Mouse (Mus musculus) bone marrow macrophage, adult 2 months (primary cell): ENCODE results near the gene Pdss2. TPM values are rescaled to one million over a fixed set of nuclear protein-coding genes. Genes with fewer than 3 reads are reported as not detected.

Experiments used
- H3K27ac ChIP-seq: 2 replicates; pipeline ENCODE4 v1.5.1; 2012; ENCODE audit warnings: low read depth, low read length; ENCODE audit not compliant: insufficient read depth
- H3K4me1 ChIP-seq: 2 replicates; pipeline ENCODE4 v1.6.1; 2012; ENCODE audit warnings: low read length; ENCODE audit not compliant: control insufficient read depth, insufficient read depth
- H3K4me3 ChIP-seq: 2 replicates; pipeline ENCODE4 v1.5.1; 2012; ENCODE audit warnings: mild to moderate bottlenecking, low read length, moderate library complexity; ENCODE audit not compliant: insufficient read depth
- CTCF ChIP-seq: IDR thresholded peaks from 2 replicates; pipeline ENCODE4 v1.5.1; 2012; ENCODE audit warnings: low read depth, mild to moderate bottlenecking, low read length, moderate library complexity
- POLR2A ChIP-seq: IDR thresholded peaks from 2 replicates; pipeline ENCODE4 v1.6.1; 2012; ENCODE audit warnings: mild to moderate bottlenecking, low read depth, low read length, borderline replicate concordance
- polyA plus RNA-seq: library from polyadenylated mRNA; stranded (reverse); fragments of >200 nt; gene quantifications from 2 replicates; pipeline ENCODE4 v1.2.4, GENCODE M21; 2012; ENCODE audit not compliant: missing spikeins, insufficient read depth, insufficient read length

The Pdss2 gene
- polyA plus RNA-seq, 1 experiment, result 5.9 TPM

DNA sequence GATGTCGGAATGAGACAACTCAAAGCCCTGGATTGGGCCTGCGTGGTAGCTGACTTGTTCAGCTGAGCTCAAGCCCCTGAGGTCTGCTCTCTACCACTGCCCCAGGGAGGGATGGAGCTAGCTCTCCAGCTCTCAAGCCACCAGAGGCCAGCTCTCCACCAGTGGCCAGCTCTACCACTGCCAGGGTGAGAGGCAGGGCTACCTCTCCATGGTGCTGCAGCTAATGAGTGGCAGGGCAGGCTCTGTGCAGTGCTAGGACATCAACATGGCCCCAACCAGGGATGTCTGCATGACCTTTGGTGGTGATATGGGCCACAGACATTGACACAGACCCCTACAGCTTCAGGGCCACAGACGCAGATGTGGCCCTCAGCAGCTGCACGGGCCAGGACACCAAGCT is 144.6 kb downstream of the Pdss2 start:
- Histone ChIP-seq H3K4me1 (no peaks in the 10 kb centered on the region), H3K4me3 (no peak overlapping the region), H3K27ac (no peak overlapping the region)
- no peak for TF ChIP-seq POLR2A
- TF ChIP-seq CTCF, result no peak

DNA sequence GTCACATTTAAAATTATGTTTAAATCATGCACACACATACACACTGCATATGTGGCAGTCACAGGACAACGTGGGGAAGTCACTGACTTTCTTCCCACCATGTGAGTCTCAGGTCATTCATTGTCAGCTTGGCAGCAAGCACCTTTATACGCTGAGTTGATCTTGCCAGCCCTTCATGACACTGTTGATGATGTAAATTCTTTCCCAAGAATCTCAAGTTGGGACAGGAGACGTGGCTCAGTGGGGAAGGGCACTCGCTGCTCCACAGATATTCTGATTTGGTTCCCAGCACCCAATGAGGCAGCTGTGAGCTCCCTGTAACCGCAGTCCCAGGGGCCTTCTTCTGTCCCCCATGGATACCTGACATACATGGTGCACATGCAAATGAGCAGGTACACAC is 147.3 kb downstream of the Pdss2 start:
- Histone ChIP-seq H3K27ac (no peak overlapping the region), H3K4me1 (no peaks in the 10 kb centered on the region), H3K4me3 (no peak overlapping the region)
- TF ChIP-seq CTCF, result no peak
- TF ChIP-seq POLR2A, result no peak

DNA sequence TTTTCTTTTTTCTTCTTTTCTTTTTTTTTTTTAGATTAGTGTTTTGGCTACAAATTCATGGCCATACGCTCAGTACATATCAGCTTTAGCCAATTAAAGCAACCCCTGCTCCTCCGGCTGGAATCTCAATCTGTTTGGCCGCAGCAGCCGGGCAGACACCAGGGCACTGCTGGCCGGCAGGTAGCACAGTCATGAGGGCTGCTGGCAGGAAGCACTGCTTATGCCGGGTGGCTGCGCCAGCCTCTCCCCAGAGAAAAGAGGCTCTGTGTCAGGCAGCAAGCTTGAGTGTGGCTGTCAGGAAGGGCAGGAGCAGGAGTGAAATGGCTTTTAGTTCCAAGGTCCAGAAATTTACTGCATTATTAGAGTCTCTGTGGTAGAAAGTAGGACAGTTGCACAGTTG is 151.0 kb downstream of the Pdss2 start:
- TF ChIP-seq CTCF (no peak), POLR2A (no peak)
- no peak overlapping the region for H3K27ac ChIP-seq
- no peaks in the 10 kb centered on the region for H3K4me1 ChIP-seq
- H3K4me3 ChIP-seq, result no peak overlapping the region

DNA sequence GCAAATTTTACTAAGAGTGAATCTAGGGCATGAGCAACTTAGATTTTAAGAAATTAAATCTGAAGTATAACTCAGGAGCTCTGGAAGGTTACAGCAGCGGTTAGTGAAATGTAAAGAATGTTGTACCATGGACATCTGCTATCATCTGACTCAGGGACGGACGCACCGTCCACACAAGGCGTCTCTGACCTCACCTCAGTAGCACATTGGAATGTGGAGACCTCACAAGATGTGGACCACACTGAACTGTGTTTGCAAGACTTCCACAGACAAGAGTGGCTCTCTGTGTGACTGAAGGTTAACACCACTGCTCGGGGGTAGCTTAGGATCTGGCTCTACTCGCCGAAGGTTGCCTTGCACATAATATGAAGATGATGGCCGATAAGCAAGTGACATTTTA is 151.7 kb downstream of the Pdss2 start:
- TF ChIP-seq CTCF (no peak), POLR2A (no peak)
- H3K4me3 ChIP-seq, result no peak overlapping the region
- no peak overlapping the region for H3K27ac ChIP-seq
- H3K4me1 ChIP-seq, result no peaks in the 10 kb centered on the region

DNA sequence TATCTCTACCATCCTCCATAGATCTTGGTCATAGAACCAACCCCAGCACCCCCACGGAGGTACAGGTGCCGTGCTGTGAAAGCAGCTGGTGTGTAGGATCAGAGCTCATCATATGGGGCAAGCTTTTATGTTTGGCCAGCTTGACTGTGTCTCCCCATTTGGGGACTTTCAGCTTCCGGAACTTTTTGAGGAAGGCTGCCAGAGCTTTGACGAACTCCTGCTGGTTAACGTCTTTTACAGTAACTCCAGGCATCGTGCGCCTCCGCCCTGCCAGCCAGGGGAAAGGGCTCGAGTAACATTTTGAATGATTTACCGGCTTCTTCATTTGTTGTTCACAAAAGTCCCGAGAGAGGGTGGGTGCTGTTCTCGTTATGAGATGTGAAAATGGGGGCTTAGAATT is 152.4 kb downstream of the Pdss2 start:
- Histone ChIP-seq H3K4me3 (no peak overlapping the region), H3K4me1 (no peaks in the 10 kb centered on the region), H3K27ac (no peak overlapping the region)
- no peak for TF ChIP-seq POLR2A
- TF ChIP-seq CTCF, result no peak

DNA sequence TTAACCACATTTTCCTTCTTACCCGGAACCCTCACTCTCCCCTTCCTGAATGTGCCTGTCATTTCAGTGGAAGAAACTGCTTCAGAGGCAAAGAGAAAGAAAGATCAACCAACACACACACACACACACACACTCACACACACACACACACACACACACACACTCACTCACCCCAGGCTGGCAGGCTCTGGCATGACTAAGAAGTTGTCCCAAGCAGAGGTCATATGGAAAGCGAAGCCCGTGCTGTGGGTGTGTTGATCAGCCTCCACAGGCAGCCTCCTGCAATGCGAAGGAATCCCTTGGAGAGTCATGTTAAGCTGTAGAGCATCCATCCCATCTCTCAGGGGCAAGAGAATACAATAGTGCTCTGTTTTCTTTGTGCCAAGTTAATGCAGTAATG is 154.0 kb downstream of the Pdss2 start:
- no peak overlapping the region for H3K4me3 ChIP-seq
- no peak overlapping the region for H3K27ac ChIP-seq
- no peak for TF ChIP-seq POLR2A
- no peak for TF ChIP-seq CTCF
- H3K4me1 ChIP-seq, result no peaks in the 10 kb centered on the region

DNA sequence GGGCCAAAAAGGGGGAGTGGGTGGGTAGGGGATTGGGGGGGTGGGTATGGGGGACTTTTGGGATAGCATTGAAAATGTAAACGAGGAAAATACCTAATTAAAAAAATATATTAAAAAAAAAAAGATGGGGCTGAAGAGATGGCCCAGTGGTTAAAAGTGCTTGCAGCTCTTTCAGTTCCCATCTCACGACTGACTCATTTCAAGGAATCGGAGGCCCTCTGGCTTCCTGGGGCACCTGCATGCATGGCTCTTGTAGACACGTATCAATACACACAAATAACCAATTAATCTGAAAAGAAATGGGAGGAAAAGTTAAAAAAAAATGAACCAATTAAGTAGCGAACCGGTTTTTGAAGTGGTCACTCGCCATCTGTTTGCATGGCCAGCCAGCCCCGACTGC is 155.5 kb downstream of the Pdss2 start:
- Histone ChIP-seq H3K4me3 (no peak overlapping the region), H3K27ac (no peak overlapping the region), H3K4me1 (no peaks in the 10 kb centered on the region)
- no peak for TF ChIP-seq POLR2A
- TF ChIP-seq CTCF, result no peak

DNA sequence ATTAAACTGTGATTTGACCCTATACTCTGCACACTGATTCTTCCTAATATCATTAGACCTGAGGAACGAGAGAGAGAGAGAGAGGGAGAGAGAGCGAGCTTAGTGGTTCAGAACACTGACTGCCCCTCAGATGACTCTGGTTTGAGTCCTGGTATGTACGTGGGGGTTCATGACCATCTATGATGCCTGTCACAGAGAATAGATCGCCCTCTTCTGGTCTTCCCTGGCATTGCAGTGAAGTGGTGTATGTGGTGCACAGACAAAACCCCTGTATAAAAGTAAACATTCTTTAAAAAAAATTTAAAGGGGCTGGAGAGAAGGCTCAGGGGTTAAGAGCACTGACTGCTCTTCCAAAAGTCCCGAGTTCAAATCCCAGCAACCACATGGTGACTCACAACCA is 157.0 kb downstream of the Pdss2 start:
- Histone ChIP-seq H3K4me3 (no peak overlapping the region), H3K4me1 (no peaks in the 10 kb centered on the region), H3K27ac (no peak overlapping the region)
- peak; percentile 56 for TF ChIP-seq CTCF
- no peak for TF ChIP-seq POLR2A

DNA sequence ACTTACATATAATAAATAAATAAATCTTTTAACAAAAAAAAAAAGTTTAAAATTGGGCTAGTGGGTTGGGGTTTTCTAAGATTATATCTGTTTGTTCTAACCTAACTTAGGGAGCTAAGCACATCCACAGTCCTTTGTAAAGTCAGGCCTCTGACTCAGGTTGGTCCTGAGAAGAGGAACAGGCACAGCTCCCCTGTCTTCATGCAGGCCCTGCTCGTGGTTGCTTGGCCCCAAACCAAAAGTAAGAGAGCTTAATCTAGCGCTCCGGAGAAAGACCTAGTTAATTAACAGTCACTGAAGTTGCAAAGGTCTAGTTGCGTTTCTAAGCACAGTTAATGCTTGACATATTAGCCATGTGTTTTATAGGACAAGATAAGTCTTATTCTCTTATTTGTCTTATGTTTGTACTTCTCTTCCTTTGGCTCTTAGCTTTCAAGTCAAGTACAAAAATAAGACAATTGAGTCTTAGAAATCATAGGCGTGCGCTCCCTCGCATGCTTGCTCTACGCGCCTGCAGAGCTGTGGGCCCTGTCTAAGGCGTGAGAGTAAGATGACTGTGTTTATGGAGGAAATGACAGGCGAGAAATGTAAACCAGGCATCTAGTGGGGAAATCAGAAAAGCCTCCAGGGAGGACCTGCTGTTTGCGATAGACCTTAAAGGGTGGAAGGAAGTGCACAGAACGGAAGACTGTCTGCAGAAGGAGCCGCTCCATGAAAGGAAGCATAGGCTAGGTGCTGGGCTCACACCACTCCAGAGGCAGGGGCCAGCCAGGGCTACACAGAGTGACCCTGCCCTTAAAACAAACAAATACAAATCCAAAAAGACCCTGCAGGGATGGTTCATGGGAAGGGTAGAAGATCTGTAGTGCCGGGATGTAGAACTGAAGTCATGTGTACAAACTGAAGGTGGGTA is 157.7 kb downstream of the Pdss2 start:
- TF ChIP-seq POLR2A, result no peak
- TF ChIP-seq CTCF, result no peak
- Histone ChIP-seq H3K4me1 (no peaks in the 10 kb centered on the region), H3K27ac (no peak overlapping the region), H3K4me3 (no peak overlapping the region)

DNA sequence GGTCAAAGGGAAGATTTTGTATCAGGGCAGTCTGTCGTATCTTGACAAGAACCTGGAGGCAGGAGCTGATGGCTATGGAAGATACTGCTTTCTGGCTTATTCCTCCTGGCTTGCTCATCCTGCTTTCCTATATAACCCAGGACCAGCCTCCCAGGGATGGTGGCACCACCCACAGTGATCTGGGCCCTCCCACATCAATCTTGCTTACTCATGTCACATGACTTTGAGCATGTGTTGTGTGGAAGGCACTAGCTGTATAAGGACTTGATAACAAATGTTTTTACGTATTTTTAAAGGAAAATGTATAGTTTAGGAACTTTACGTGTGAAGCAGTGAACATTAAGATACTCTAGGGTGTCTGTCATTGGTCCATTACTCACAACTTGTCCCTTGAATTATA is 161.4 kb downstream of the Pdss2 start:
- Histone ChIP-seq H3K4me3 (no peak overlapping the region), H3K27ac (no peak overlapping the region), H3K4me1 (no peaks in the 10 kb centered on the region)
- no peak for TF ChIP-seq POLR2A
- TF ChIP-seq CTCF, result no peak
